Mouse (Mus musculus): Measurements from ENCODE around the gene Lpin2.

GRCm38 (mm10) chr17:71256068-71256615 is 73.8 kb downstream of the Lpin2 start:
- no peak for TF ChIP-seq CTCF (IDR thresholded peaks at IDR 0.05; ENCODE audit: low read depth)
- TF ChIP-seq EP300 (IDR thresholded peaks at IDR 0.05; ENCODE audit: low read depth): no peak

All from heart, postnatal 0 days (tissue).